Mouse (Mus musculus) mouse trophoblast stem cell (cell line): ENCODE measurements around the gene Slc35c2.

Experiments used
- in situ Hi-C, 2 experiments: fragments of 300-500 bp; cut with MseI, MboI; formaldehyde crosslinking; loops; 2 replicates in 1 of 2; 3 replicates in 1 of 2; pipeline ENCODE4 v1.15.1; 2025

Slc35c2 gene

GRCm38 (mm10) chr2:165287202-165287984, at the start of gene Slc35c2:
TSS of gene Slc35c2 (minus strand) at chr2:165287869.
- in situ Hi-C loops = no loop called here

- in situ Hi-C loops = loop anchor here in 1 of 2 experiments (10.0 kb wide), 1 partner anchor 262 kb away; no protein-coding TSS in a partner anchor
Measured at GRCm38 (mm10) chr2:165337191-165337590, 49.5 kb upstream of the Slc35c2 start.

GRCm38 (mm10) chr2:165332610-165333210, 45.0 kb upstream of the Slc35c2 start:
- in situ Hi-C loops = loop anchor here in 1 of 2 experiments (10.0 kb wide), 1 partner anchor 258 kb away; no protein-coding TSS in a partner anchor

- in situ Hi-C loops = loop anchor here in 1 of 2 experiments (10.0 kb wide), 1 partner anchor 255 kb away; no protein-coding TSS in a partner anchor
Measured at GRCm38 (mm10) chr2:165329703-165330102, 42.0 kb upstream of the Slc35c2 start.

GRCm38 (mm10) chr2:165328746-165329145, 41.1 kb upstream of the Slc35c2 start:
- in situ Hi-C loops = no loop called here

GRCm38 (mm10) chr2:165327386-165327785, 39.7 kb upstream of the Slc35c2 start:
- in situ Hi-C loops = no loop called here

- in situ Hi-C loops = no loop called here
Measured at GRCm38 (mm10) chr2:165326304-165327190, 38.9 kb upstream of the Slc35c2 start, which contains the start of gene Elmo2. TSS of gene Elmo2 (minus strand) at chr2:165326479.

GRCm38 (mm10) chr2:165325521-165326303, 38.0 kb upstream of the Slc35c2 start:
- in situ Hi-C loops = no loop called here

GRCm38 (mm10) chr2:165323928-165324327, 36.3 kb upstream of the Slc35c2 start:
- in situ Hi-C loops = no loop called here

- in situ Hi-C loops = no loop called here
Measured at GRCm38 (mm10) chr2:165323484-165323883, 35.8 kb upstream of the Slc35c2 start.

- in situ Hi-C loops = no loop called here
Measured at GRCm38 (mm10) chr2:165321981-165322735, 34.5 kb upstream of the Slc35c2 start.

GRCm38 (mm10) chr2:165321381-165321888, 33.8 kb upstream of the Slc35c2 start:
- in situ Hi-C loops = no loop called here

GRCm38 (mm10) chr2:165320531-165321150, 33.0 kb upstream of the Slc35c2 start:
- in situ Hi-C loops = no loop called here

GRCm38 (mm10) chr2:165319503-165319902, 31.8 kb upstream of the Slc35c2 start:
- in situ Hi-C loops = no loop called here

GRCm38 (mm10) chr2:165318941-165319340, 31.3 kb upstream of the Slc35c2 start:
- in situ Hi-C loops = no loop called here

GRCm38 (mm10) chr2:165317621-165318263, 30.1 kb upstream of the Slc35c2 start:
- in situ Hi-C loops = no loop called here

- in situ Hi-C loops = no loop called here
Measured at GRCm38 (mm10) chr2:165316837-165317473, 29.3 kb upstream of the Slc35c2 start.

- in situ Hi-C loops = no loop called here
Measured at GRCm38 (mm10) chr2:165316204-165316603, 28.5 kb upstream of the Slc35c2 start.

GRCm38 (mm10) chr2:165314197-165314596, 26.5 kb upstream of the Slc35c2 start:
- in situ Hi-C loops = no loop called here
